Mouse (Mus musculus) kidney, embryonic 15.5 days (tissue): ENCODE measurements at regions not wholly inside any gene's neighbourhood (a gene's known extent, or its start where the extent isn't known, plus 50 kb on each side); places are given as distances from the start of the nearest gene placed in this dataset.

Experiments
- ATAC-seq: fragments of 200-750 bp; cut with Nextera tagmentation; replicated peaks from 2 replicates; pipeline ENCODE4 v1.8.0; 2017; ENCODE audit warnings: moderate TSS enrichment; ENCODE audit not compliant: low FRiP score
- H3K27ac ChIP-seq: fragments of 300-500 bp; sonication (generic); 2 replicates; pipeline ENCODE4 v1.5.1; 2015; ENCODE audit warnings: mild to moderate bottlenecking, inconsistent platforms
- H3K27me3 ChIP-seq: fragments of 300-500 bp; sonication (generic); 2 replicates; pipeline ENCODE4 v1.6.1; 2015; ENCODE audit warnings: inconsistent platforms
- H3K36me3 ChIP-seq: fragments of 300-500 bp; sonication (generic); 2 replicates; pipeline ENCODE4 v1.6.1; 2015; ENCODE audit warnings: inconsistent platforms
- H3K4me1 ChIP-seq: fragments of 300-500 bp; sonication (generic); 2 replicates; pipeline ENCODE4 v1.6.1; 2015; ENCODE audit warnings: inconsistent platforms
- H3K4me2 ChIP-seq: fragments of 300-500 bp; sonication (generic); 2 replicates; pipeline ENCODE4 v1.6.1; 2015; ENCODE audit warnings: moderate library complexity, mild to moderate bottlenecking, inconsistent platforms
- H3K4me3 ChIP-seq: fragments of 300-500 bp; sonication (generic); replicated peaks from 2 replicates; pipeline ENCODE4 v1.5.1; 2015; ENCODE audit warnings: mild to moderate bottlenecking, inconsistent platforms
- H3K9ac ChIP-seq: fragments of 300-500 bp; sonication (generic); 2 replicates; pipeline ENCODE4 v1.6.1; 2015; ENCODE audit warnings: mild to moderate bottlenecking, inconsistent platforms
- H3K9me3 ChIP-seq: fragments of 300-500 bp; sonication (generic); replicated peaks from 2 replicates; pipeline ENCODE4 v1.6.1; 2016; ENCODE audit warnings: inconsistent platforms
- WGBS: fragments of 180-500 bp; shearing (Covaris S2); methylation state at CpG from one replicate; pipeline ENCODE4 v1.1.7; 2015; ENCODE audit warnings: mixed read lengths; 5-methylcytosine and 5-hydroxymethylcytosine counted together

- 82% methylated on average over 10 of the region's 10 CpGs for WGBS
- no peak for ATAC-seq
- H3K9ac ChIP-seq: no peak overlapping the region
- H3K4me3 ChIP-seq: no peak overlapping the region
- H3K4me2 ChIP-seq: no peak overlapping the region
- H3K27ac ChIP-seq: no peak overlapping the region
- H3K36me3 ChIP-seq: no peaks in the 10 kb centered on the region
- H3K27me3 ChIP-seq: peaks cover 2% of the 10 kb centered on the region; the same call in 1 of the 2 replicates
- H3K9me3 ChIP-seq: no peaks in the 10 kb centered on the region
- H3K4me1 ChIP-seq: 0 out of 2 replicates have a peak, but pooled peaks cover 5% of the 10 kb centered on the region
These were observed 90.4 kb downstream of the Kcnrg start for GRCm38 (mm10) chr14:61697704-61698103.

GRCm38 (mm10) chr14:61698358-61699055 is 91.2 kb downstream of the Kcnrg start:
- Histone ChIP-seq H3K4me2 (no peak overlapping the region), H3K4me1 (0 out of 2 replicates have a peak, but pooled peaks cover 5% of the 10 kb centered on the region), H3K9me3 (no peaks in the 10 kb centered on the region), H3K9ac (no peak overlapping the region), H3K27ac (no peak overlapping the region), H3K36me3 (no peaks in the 10 kb centered on the region), H3K4me3 (no peak overlapping the region), H3K27me3 (no peaks in the 10 kb centered on the region; the same call in 1 of the 2 replicates)
- 44% methylated on average over 12 of the region's 12 CpGs for WGBS
- no peak for ATAC-seq

- ATAC-seq: no peak
- Histone ChIP-seq H3K4me3 (no peak overlapping the region), H3K4me1 (0 out of 2 replicates have a peak, but pooled peaks cover 5% of the 10 kb centered on the region), H3K27me3 (no peaks in the 10 kb centered on the region), H3K4me2 (no peak overlapping the region), H3K9ac (no peak overlapping the region), H3K27ac (no peak overlapping the region), H3K9me3 (no peaks in the 10 kb centered on the region), H3K36me3 (no peaks in the 10 kb centered on the region)
- WGBS: 82% methylated on average over 7 of the region's 7 CpGs
These were observed 92.4 kb downstream of the Kcnrg start for GRCm38 (mm10) chr14:61699638-61700037.

- ATAC-seq: no peak
- 68% methylated on average over 10 of the region's 10 CpGs for WGBS
These were observed 93.9 kb downstream of the Kcnrg start for GRCm38 (mm10) chr14:61701131-61701530.

GRCm38 (mm10) chr14:61703916-61704315 is 96.7 kb downstream of the Kcnrg start:
- H3K9me3 ChIP-seq: no peaks in the 10 kb centered on the region
- ATAC-seq: no peak
- no peaks in the 10 kb centered on the region for H3K36me3 ChIP-seq
- no peak overlapping the region for H3K9ac ChIP-seq
- H3K4me3 ChIP-seq: no peak overlapping the region
- no peaks in the 10 kb centered on the region for H3K4me1 ChIP-seq
- no peak overlapping the region for H3K4me2 ChIP-seq
- H3K27me3 ChIP-seq: no peaks in the 10 kb centered on the region
- no peak overlapping the region for H3K27ac ChIP-seq
- 93% methylated on average over 3 of the region's 3 CpGs for whole genome bisulfite sequencing

More at GRCm38 (mm10) chr14:61701131-61701530, 93.9 kb downstream of the Kcnrg start:
- Histone ChIP-seq H3K4me2 (no peak overlapping the region), H3K36me3 (no peaks in the 10 kb centered on the region), H3K4me1 (0 out of 2 replicates have a peak, but pooled peaks cover 5% of the 10 kb centered on the region), H3K27ac (no peak overlapping the region), H3K27me3 (no peaks in the 10 kb centered on the region), H3K4me3 (no peak overlapping the region), H3K9me3 (no peaks in the 10 kb centered on the region), H3K9ac (no peak overlapping the region)

GRCm38 (mm10) chr14:61706984-61707383 is 99.7 kb downstream of the Kcnrg start:
- Histone ChIP-seq H3K9me3 (no peaks in the 10 kb centered on the region), H3K27me3 (no peaks in the 10 kb centered on the region), H3K9ac (no peak overlapping the region), H3K27ac (no peak overlapping the region), H3K4me2 (no peak overlapping the region), H3K4me3 (no peak overlapping the region), H3K4me1 (no peaks in the 10 kb centered on the region), H3K36me3 (no peaks in the 10 kb centered on the region)
- WGBS: 67% methylated on average over 6 of the region's 6 CpGs
- ATAC-seq: no peak

GRCm38 (mm10) chr14:61708331-61708730 is 101.1 kb downstream of the Kcnrg start:
- WGBS: 85% methylated on average over 6 of the region's 6 CpGs
- Histone ChIP-seq H3K9ac (no peak overlapping the region), H3K4me3 (no peak overlapping the region), H3K27me3 (no peaks in the 10 kb centered on the region), H3K9me3 (no peaks in the 10 kb centered on the region), H3K4me2 (no peak overlapping the region), H3K27ac (no peak overlapping the region), H3K36me3 (no peaks in the 10 kb centered on the region), H3K4me1 (no peaks in the 10 kb centered on the region)
- ATAC-seq: no peak

GRCm38 (mm10) chr14:61715746-61716145 is 108.5 kb downstream of the Kcnrg start:
- H3K36me3 ChIP-seq: no peaks in the 10 kb centered on the region
- H3K27ac ChIP-seq: no peak overlapping the region
- H3K4me3 ChIP-seq: no peak overlapping the region
- H3K9ac ChIP-seq: no peak overlapping the region
- 95% methylated on average over 4 of the region's 4 CpGs for WGBS
- 0 out of 2 replicates have a peak, but pooled peaks cover 2% of the 10 kb centered on the region for H3K4me1 ChIP-seq
- no peaks in the 10 kb centered on the region for H3K27me3 ChIP-seq
- no peak overlapping the region for H3K4me2 ChIP-seq
- peaks cover 6% of the 10 kb centered on the region; the same call in 1 of the 2 replicates for H3K9me3 ChIP-seq
- no peak for ATAC-seq

- no peaks in the 10 kb centered on the region for H3K27me3 ChIP-seq
- H3K4me1 ChIP-seq: 0 out of 2 replicates have a peak, but pooled peaks cover 2% of the 10 kb centered on the region
- no peak overlapping the region for H3K9ac ChIP-seq
- WGBS: 49% methylated on average over 4 of the region's 4 CpGs
- H3K9me3 ChIP-seq: peaks cover 6% of the 10 kb centered on the region; the same call in 1 of the 2 replicates
- no peak overlapping the region for H3K27ac ChIP-seq
- ATAC-seq: no peak
- no peak overlapping the region for H3K4me3 ChIP-seq
- no peaks in the 10 kb centered on the region for H3K36me3 ChIP-seq
- no peak overlapping the region for H3K4me2 ChIP-seq
These were observed 111.3 kb downstream of the Kcnrg start for GRCm38 (mm10) chr14:61718392-61719124.

- no peak overlapping the region for H3K4me3 ChIP-seq
- no peak overlapping the region for H3K4me2 ChIP-seq
- H3K27me3 ChIP-seq: no peaks in the 10 kb centered on the region
- H3K36me3 ChIP-seq: no peaks in the 10 kb centered on the region
- WGBS: 90% methylated on average over 4 of the region's 4 CpGs
- H3K9ac ChIP-seq: no peak overlapping the region
- no peak overlapping the region for H3K27ac ChIP-seq
- no peaks in the 10 kb centered on the region for H3K9me3 ChIP-seq
- H3K4me1 ChIP-seq: 0 out of 2 replicates have a peak, but pooled peaks cover 2% of the 10 kb centered on the region
- no peak for ATAC-seq
These were observed 114.0 kb downstream of the Kcnrg start for GRCm38 (mm10) chr14:61721302-61721701.

GRCm38 (mm10) chr14:61724942-61725341 is 117.7 kb downstream of the Kcnrg start:
- Histone ChIP-seq H3K36me3 (no peaks in the 10 kb centered on the region), H3K27ac (no peak overlapping the region), H3K9me3 (no peaks in the 10 kb centered on the region), H3K9ac (no peak overlapping the region), H3K4me1 (no peaks in the 10 kb centered on the region), H3K4me2 (no peak overlapping the region), H3K27me3 (no peaks in the 10 kb centered on the region), H3K4me3 (no peak overlapping the region)
- WGBS: 91% methylated on average over 3 of the region's 3 CpGs
- ATAC-seq: no peak

GRCm38 (mm10) chr14:61728562-61728961 is 121.3 kb downstream of the Kcnrg start:
- Histone ChIP-seq H3K9me3 (no peaks in the 10 kb centered on the region), H3K9ac (no peak overlapping the region), H3K4me1 (no peaks in the 10 kb centered on the region), H3K36me3 (no peaks in the 10 kb centered on the region), H3K27me3 (no peaks in the 10 kb centered on the region), H3K4me3 (no peak overlapping the region), H3K4me2 (no peak overlapping the region), H3K27ac (no peak overlapping the region)
- ATAC-seq: no peak
- 23% methylated on average over 5 of the region's 5 CpGs for WGBS
